Mouse (Mus musculus): ENCODE results near the gene Krt75. TPM values are rescaled to one million over a fixed set of nuclear protein-coding genes. Genes with fewer than 3 reads are reported as not detected.

Krt75 gene
- 0.06 and 0.17 TPM in 2 replicates for polyA plus RNA-seq (2014; fragmentation: Nextera tagmentation; extraction: Ambion mirVana)

- Histone ChIP-seq H3K4me3 (ENCODE audit: low read depth, low read length) (no peak within 1 kb of the TSS), H3K9ac (replicated peaks; ENCODE audit: low read length) (no peak within 1 kb of the TSS), H3K27me3 (ENCODE audit: control insufficient read depth, insufficient read depth, low read length) (no peaks in the 10 kb centered on the region), H3K4me2 (ENCODE audit: low read depth, low read length) (no peak within 1 kb of the TSS), H3K4me1 (ENCODE audit: control insufficient read depth, insufficient read depth, low read length) (no peaks in the 10 kb centered on the region), H3K9me3 (replicated peaks; ENCODE audit: control insufficient read depth, low read length) (no peaks in the 10 kb centered on the region), H3K27ac (replicated peaks; ENCODE audit: low read depth, low read length) (no peak within 1 kb of the TSS), H3K36me3 (replicated peaks; ENCODE audit: control insufficient read depth, insufficient read depth, low read depth, low read length) (no peaks in the 10 kb centered on the region)
- WGBS, result 57% methylated on average over 15 of the region's 15 CpGs
- DNase-seq (ENCODE audit: low spot score), result peak; percentile 54
- ATAC-seq (replicated peaks; ENCODE audit: insufficient number of reproducible peaks, low FRiP score, low TSS enrichment, low read depth), result no peak
These were observed at the start of gene Krt75 for GRCm38 (mm10) chr15:101573796-101574345. Gene Krt75 (minus strand): TSS chr15:101573904.

- Histone ChIP-seq H3K36me3 (replicated peaks; ENCODE audit: control insufficient read depth, insufficient read depth, low read depth, low read length) (no peaks in the 10 kb centered on the region), H3K9me3 (replicated peaks; ENCODE audit: control insufficient read depth, low read length) (no peaks in the 10 kb centered on the region), H3K4me1 (ENCODE audit: control insufficient read depth, insufficient read depth, low read length) (no peaks in the 10 kb centered on the region), H3K9ac (replicated peaks; ENCODE audit: low read length) (no peak overlapping the region), H3K4me3 (ENCODE audit: low read depth, low read length) (no peak overlapping the region), H3K27ac (replicated peaks; ENCODE audit: low read depth, low read length) (no peak overlapping the region), H3K4me2 (ENCODE audit: low read depth, low read length) (no peak overlapping the region), H3K27me3 (ENCODE audit: control insufficient read depth, insufficient read depth, low read length) (no peaks in the 10 kb centered on the region)
- ATAC-seq (replicated peaks; ENCODE audit: insufficient number of reproducible peaks, low FRiP score, low TSS enrichment, low read depth) (no peak), DNase-seq (ENCODE audit: low spot score) (no peak)
- WGBS, result 72% methylated on average over 6 of the region's 6 CpGs
These were observed 25.4 kb upstream of the Krt75 start for GRCm38 (mm10) chr15:101599123-101599522.

GRCm38 (mm10) chr15:101588216-101588615 is 14.5 kb upstream of the Krt75 start:
- no peaks in the 10 kb centered on the region for H3K9me3 ChIP-seq (replicated peaks; ENCODE audit: control insufficient read depth, low read length)
- WGBS, result 84% methylated on average over 10 of the region's 10 CpGs
- no peak overlapping the region for H3K4me3 ChIP-seq (ENCODE audit: low read depth, low read length)
- DNase-seq (ENCODE audit: low spot score), result no peak
- no peaks in the 10 kb centered on the region for H3K36me3 ChIP-seq (replicated peaks; ENCODE audit: control insufficient read depth, insufficient read depth, low read depth, low read length)
- no peak overlapping the region for H3K27ac ChIP-seq (replicated peaks; ENCODE audit: low read depth, low read length)
- no peaks in the 10 kb centered on the region for H3K4me1 ChIP-seq (ENCODE audit: control insufficient read depth, insufficient read depth, low read length)
- H3K27me3 ChIP-seq (ENCODE audit: control insufficient read depth, insufficient read depth, low read length), result no peaks in the 10 kb centered on the region
- no peak for ATAC-seq (replicated peaks; ENCODE audit: insufficient number of reproducible peaks, low FRiP score, low TSS enrichment, low read depth)
- H3K4me2 ChIP-seq (ENCODE audit: low read depth, low read length), result no peak overlapping the region
- H3K9ac ChIP-seq (replicated peaks; ENCODE audit: low read length), result no peak overlapping the region

- Histone ChIP-seq H3K36me3 (replicated peaks; ENCODE audit: control insufficient read depth, insufficient read depth, low read depth, low read length) (no peaks in the 10 kb centered on the region), H3K4me2 (ENCODE audit: low read depth, low read length) (no peak overlapping the region), H3K9me3 (replicated peaks; ENCODE audit: control insufficient read depth, low read length) (no peaks in the 10 kb centered on the region), H3K9ac (replicated peaks; ENCODE audit: low read length) (no peak overlapping the region), H3K27me3 (ENCODE audit: control insufficient read depth, insufficient read depth, low read length) (no peaks in the 10 kb centered on the region), H3K4me3 (ENCODE audit: low read depth, low read length) (no peak overlapping the region), H3K4me1 (ENCODE audit: control insufficient read depth, insufficient read depth, low read length) (no peaks in the 10 kb centered on the region), H3K27ac (replicated peaks; ENCODE audit: low read depth, low read length) (no peak overlapping the region)
- ATAC-seq (replicated peaks; ENCODE audit: insufficient number of reproducible peaks, low FRiP score, low TSS enrichment, low read depth) (no peak), DNase-seq (ENCODE audit: low spot score) (no peak)
- WGBS, result 56% methylated on average over 2 of the region's 2 CpGs
These were observed 10.8 kb upstream of the Krt75 start for GRCm38 (mm10) chr15:101584456-101584855.

- DNase-seq (ENCODE audit: low spot score) (no peak), ATAC-seq (replicated peaks; ENCODE audit: insufficient number of reproducible peaks, low FRiP score, low TSS enrichment, low read depth) (no peak)
- H3K9me3 ChIP-seq (replicated peaks; ENCODE audit: control insufficient read depth, low read length), result no peaks in the 10 kb centered on the region
- H3K9ac ChIP-seq (replicated peaks; ENCODE audit: low read length), result no peak overlapping the region
- WGBS, result 74% methylated on average over 8 of the region's 8 CpGs
- H3K36me3 ChIP-seq (replicated peaks; ENCODE audit: control insufficient read depth, insufficient read depth, low read depth, low read length), result no peaks in the 10 kb centered on the region
- no peaks in the 10 kb centered on the region for H3K4me1 ChIP-seq (ENCODE audit: control insufficient read depth, insufficient read depth, low read length)
- H3K4me2 ChIP-seq (ENCODE audit: low read depth, low read length), result no peak overlapping the region
- H3K27ac ChIP-seq (replicated peaks; ENCODE audit: low read depth, low read length), result no peak overlapping the region
- H3K27me3 ChIP-seq (ENCODE audit: control insufficient read depth, insufficient read depth, low read length), result no peaks in the 10 kb centered on the region
- H3K4me3 ChIP-seq (ENCODE audit: low read depth, low read length), result no peak overlapping the region
These were observed 9.7 kb upstream of the Krt75 start for GRCm38 (mm10) chr15:101583211-101583965.

GRCm38 (mm10) chr15:101581701-101582100 is 8.0 kb upstream of the Krt75 start:
- no peak overlapping the region for H3K4me2 ChIP-seq (ENCODE audit: low read depth, low read length)
- no peak overlapping the region for H3K27ac ChIP-seq (replicated peaks; ENCODE audit: low read depth, low read length)
- no peaks in the 10 kb centered on the region for H3K27me3 ChIP-seq (ENCODE audit: control insufficient read depth, insufficient read depth, low read length)
- WGBS, result 66% methylated on average over 3 of the region's 3 CpGs
- no peak overlapping the region for H3K4me3 ChIP-seq (ENCODE audit: low read depth, low read length)
- no peak for DNase-seq (ENCODE audit: low spot score)
- H3K4me1 ChIP-seq (ENCODE audit: control insufficient read depth, insufficient read depth, low read length), result no peaks in the 10 kb centered on the region
- no peak for ATAC-seq (replicated peaks; ENCODE audit: insufficient number of reproducible peaks, low FRiP score, low TSS enrichment, low read depth)
- no peaks in the 10 kb centered on the region for H3K9me3 ChIP-seq (replicated peaks; ENCODE audit: control insufficient read depth, low read length)
- H3K9ac ChIP-seq (replicated peaks; ENCODE audit: low read length), result no peak overlapping the region
- H3K36me3 ChIP-seq (replicated peaks; ENCODE audit: control insufficient read depth, insufficient read depth, low read depth, low read length), result no peaks in the 10 kb centered on the region

GRCm38 (mm10) chr15:101575506-101575905 is 1.8 kb upstream of the Krt75 start:
- Histone ChIP-seq H3K9ac (replicated peaks; ENCODE audit: low read length) (no peak overlapping the region), H3K9me3 (replicated peaks; ENCODE audit: control insufficient read depth, low read length) (no peaks in the 10 kb centered on the region), H3K27me3 (ENCODE audit: control insufficient read depth, insufficient read depth, low read length) (no peaks in the 10 kb centered on the region), H3K4me3 (ENCODE audit: low read depth, low read length) (no peak overlapping the region), H3K27ac (replicated peaks; ENCODE audit: low read depth, low read length) (no peak overlapping the region), H3K36me3 (replicated peaks; ENCODE audit: control insufficient read depth, insufficient read depth, low read depth, low read length) (no peaks in the 10 kb centered on the region), H3K4me1 (ENCODE audit: control insufficient read depth, insufficient read depth, low read length) (no peaks in the 10 kb centered on the region), H3K4me2 (ENCODE audit: low read depth, low read length) (no peak overlapping the region)
- WGBS, result 82% methylated on average over 5 of the region's 5 CpGs
- ATAC-seq (replicated peaks; ENCODE audit: insufficient number of reproducible peaks, low FRiP score, low TSS enrichment, low read depth), result no peak
- no peak for DNase-seq (ENCODE audit: low spot score)

GRCm38 (mm10) chr15:101567780-101568179 is 5.9 kb downstream of the Krt75 start:
- H3K9me3 ChIP-seq (replicated peaks; ENCODE audit: control insufficient read depth, low read length), result no peaks in the 10 kb centered on the region
- no peak overlapping the region for H3K4me3 ChIP-seq (ENCODE audit: low read depth, low read length)
- H3K4me1 ChIP-seq (ENCODE audit: control insufficient read depth, insufficient read depth, low read length), result no peaks in the 10 kb centered on the region
- ATAC-seq (replicated peaks; ENCODE audit: insufficient number of reproducible peaks, low FRiP score, low TSS enrichment, low read depth), result no peak
- no peak for DNase-seq (ENCODE audit: low spot score)
- no peaks in the 10 kb centered on the region for H3K27me3 ChIP-seq (ENCODE audit: control insufficient read depth, insufficient read depth, low read length)
- no peaks in the 10 kb centered on the region for H3K36me3 ChIP-seq (replicated peaks; ENCODE audit: control insufficient read depth, insufficient read depth, low read depth, low read length)
- 44% methylated on average over 7 of the region's 7 CpGs for WGBS
- no peak overlapping the region for H3K9ac ChIP-seq (replicated peaks; ENCODE audit: low read length)
- no peak overlapping the region for H3K27ac ChIP-seq (replicated peaks; ENCODE audit: low read depth, low read length)
- H3K4me2 ChIP-seq (ENCODE audit: low read depth, low read length), result no peak overlapping the region

Measured in embryonic facial prominence, embryonic 11.5 days (tissue).